Mouse (Mus musculus) skeletal muscle tissue, adult 2 months (tissue): ENCODE measurements around the gene Myrf.
A peak's percentile ranks its signal among the peaks of the same experiment; 100 is the strongest.

Source experiments
- DNase-seq: peaks from one replicate; pipeline ENCODE4 v3.0.0-alpha.2; 2012; ENCODE audit warnings: low read depth, low spot score

Gene Myrf

DNA sequence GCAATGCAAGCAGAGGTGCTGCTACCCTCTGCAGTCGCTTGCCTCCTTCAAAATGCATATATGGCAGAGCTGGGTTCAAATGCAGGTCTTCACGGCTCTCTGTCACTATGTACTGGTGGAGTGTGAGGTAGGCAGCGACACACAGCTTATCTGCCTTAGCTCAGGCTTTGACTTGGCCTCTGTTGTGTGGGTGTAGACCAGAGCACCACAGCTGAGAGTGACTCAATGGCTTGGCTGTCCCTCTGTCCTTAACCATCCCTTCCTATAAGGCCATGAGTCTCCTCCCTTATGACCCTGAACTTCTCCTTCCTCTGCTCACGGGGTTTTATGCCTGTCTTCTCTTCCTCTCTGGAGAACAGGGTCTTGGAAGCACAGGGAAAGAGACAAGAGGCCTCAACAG, 29.7 kb downstream of the Myrf start:
- no peak for DNase-seq

GRCm38 (mm10) chr19:10208851-10209250, 31.7 kb downstream of the Myrf start:
- no peak for DNase-seq

DNA sequence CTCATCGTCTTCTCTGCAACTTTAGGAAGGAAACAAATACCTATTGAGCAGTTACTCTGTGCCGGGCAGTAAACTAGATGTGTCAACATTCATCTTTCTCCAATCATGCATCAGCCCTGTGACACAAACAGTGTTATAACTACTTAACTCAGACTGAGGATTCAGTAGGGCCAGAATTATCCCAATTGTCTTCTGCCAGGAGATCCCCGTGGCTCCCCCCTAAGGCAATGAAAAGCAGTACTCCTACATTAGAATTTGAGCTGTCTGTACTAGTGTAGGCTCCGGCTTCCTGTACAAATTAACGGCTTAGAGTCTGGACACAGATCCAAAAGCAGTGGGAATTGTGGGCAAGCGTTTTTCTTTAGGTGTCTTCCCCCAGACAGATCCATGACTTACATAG, 35.5 kb downstream of the Myrf start:
- DNase-seq: no peak

DNA sequence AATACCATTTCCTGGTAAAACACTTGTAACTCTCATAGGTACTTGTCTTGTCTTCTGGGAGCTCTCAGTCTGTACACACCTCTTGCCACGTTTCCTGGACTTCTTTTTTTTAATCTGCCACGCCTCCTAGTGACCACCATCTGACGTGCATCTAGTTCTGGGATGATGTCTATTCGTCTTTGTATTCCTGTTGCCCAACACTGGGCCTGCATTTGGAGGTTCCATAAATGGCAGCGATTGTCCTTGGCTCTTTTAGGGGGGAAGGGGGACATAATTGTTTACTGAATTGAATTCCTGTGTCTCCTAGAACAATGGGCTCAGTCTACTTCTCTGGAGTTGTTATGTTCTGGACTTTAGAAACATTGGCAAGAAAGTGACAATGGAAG, 35.9 kb downstream of the Myrf start:
- no peak for DNase-seq

DNA sequence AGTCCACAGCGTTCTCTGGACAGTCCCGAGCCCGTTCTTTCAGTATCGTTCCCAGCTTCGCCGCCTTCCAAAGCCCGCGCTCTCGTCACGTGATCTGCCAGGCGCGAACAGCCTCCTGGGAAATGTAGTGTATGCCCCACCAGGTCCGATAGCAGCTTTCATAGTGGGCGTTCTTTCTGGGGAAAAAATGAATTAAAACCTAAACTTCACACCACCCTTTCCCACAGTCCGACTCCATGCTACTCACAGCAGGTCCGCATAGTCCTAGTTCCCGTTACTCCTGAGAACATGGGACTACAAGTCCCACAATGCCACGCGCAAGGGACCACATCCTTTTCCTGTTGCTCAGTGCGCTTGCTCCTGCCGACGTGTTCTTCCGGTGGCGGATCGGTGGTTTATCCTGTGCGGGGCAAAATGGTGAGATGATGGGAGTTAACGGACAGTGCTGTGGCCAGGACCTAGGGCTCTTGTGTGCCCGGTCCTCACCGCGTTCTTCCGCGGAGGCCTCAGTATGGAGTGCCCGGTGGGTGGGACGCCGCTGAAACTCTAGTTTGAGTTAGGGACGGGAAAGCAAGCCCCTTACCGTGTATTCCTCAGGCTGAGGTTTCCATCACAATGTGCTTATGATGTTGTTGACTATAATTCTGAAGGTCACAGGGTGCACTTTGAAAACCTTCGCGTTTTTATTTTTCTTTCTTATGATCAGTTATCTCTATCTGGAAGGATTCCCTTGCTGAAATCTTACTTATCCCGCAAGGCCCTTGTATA, 36.5 kb downstream of the Myrf start, which contains the start of the genes Tmem258 and Fen1:
Tmem258 (plus strand) TSS at position 167 of the 768 bp plus-strand sequence.
Fen1 (minus strand) TSS at position 322 of the 768 bp plus-strand sequence.
- DNase-seq: peak; percentile 87

- DNase-seq: no peak
These were observed 37.3 kb downstream of the Myrf start for GRCm38 (mm10) chr19:10203146-10203847.

- DNase-seq: peak; percentile 68
These were observed 41.8 kb downstream of the Myrf start for GRCm38 (mm10) chr19:10198723-10199122.

DNA sequence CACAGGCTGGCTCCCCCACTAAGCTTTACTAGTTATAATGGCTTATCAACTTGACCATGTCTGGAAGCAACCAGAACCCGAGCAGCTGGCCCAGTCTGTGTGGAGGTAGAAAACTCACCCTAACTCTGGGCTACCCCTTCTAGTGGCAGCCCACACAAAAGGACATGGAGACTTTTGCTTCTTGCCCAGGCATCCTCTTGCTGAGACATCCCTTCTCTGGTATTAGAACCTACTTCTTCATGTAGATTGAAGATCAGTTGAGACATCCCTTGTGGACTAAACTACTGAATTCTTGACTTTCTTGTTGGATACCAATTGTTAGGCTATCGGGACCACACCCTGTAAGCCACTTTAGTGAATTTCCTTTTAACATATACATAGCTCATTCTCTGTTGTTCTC, 42.3 kb downstream of the Myrf start:
- DNase-seq: no peak

- no peak for DNase-seq
These were observed 43.4 kb downstream of the Myrf start for GRCm38 (mm10) chr19:10197130-10197529.

GRCm38 (mm10) chr19:10195252-10195651, 45.3 kb downstream of the Myrf start:
- no peak for DNase-seq

GRCm38 (mm10) chr19:10194337-10194736, 46.2 kb downstream of the Myrf start:
- DNase-seq: no peak

- no peak for DNase-seq
These were observed 49.2 kb downstream of the Myrf start for GRCm38 (mm10) chr19:10191326-10191725.

- DNase-seq: no peak
These were observed 49.8 kb downstream of the Myrf start for GRCm38 (mm10) chr19:10190796-10191195.

DNA sequence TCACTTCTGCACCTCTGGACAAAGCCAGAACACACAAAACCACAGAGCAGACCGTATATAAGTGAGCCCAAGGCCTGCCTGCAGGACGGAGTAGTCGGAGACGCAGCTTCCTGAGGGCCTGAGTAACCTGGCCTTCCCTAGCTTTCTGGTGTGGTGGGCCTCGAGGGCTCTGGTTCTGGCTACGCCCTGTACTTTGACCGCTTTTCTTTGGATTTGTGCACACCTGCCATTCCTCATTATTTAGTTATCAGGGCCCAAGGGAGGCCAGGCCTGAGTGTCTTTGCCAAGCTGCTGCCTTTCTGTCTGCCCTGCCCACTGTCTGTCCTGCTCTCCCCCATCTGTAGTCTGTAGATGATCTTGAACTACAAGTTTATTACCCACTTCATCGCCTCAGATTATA, 50.6 kb downstream of the Myrf start:
- DNase-seq: no peak

DNA sequence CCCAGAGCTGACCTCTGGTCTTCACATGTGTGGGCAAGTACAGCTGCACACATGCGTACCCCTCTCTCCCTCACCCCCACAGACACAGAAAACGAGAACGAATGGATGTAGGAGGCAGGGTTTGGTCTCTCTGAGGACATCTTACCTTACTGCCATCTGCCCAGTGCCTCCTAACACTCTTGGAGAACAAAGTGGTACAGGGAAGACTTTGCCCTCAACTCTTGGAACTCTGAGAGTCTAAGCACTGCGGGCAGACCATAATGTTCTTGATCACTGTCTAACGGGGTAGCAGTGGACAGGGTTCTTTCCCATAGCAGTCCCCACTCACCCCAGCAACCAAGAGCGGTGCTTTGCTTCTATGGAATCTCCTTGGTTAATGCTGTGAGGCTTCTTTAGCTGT, 51.5 kb downstream of the Myrf start:
- no peak for DNase-seq

DNA sequence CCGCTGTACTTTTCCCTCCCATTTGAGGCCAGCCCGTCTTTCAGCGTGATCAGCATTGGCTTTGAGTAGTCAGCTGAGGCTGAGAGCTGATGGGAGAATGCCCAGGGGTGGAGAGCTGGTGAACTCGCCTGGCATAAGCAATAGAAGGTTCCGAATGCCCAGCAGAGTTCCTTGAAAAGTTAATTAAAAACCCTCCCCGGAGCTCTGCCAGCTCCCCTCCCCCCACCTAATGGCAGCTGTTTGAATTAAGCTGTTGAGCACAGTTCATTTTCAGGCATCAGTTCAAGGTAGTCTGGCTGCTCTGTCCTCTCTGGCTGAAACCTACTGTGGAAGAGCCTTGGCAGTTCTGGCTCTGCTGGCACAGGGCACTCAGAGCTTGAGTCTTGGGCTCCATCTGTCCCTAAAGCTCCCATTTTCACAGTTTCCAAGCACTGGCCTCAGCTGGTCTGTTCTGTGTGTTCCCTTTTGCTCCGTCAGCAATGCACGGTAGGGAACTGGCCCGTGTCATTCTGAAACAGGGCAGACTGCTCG, 52.2 kb downstream of the Myrf start:
- DNase-seq: peak; percentile 52

GRCm38 (mm10) chr19:10186569-10186968, 54.0 kb downstream of the Myrf start:
- DNase-seq: no peak

DNA sequence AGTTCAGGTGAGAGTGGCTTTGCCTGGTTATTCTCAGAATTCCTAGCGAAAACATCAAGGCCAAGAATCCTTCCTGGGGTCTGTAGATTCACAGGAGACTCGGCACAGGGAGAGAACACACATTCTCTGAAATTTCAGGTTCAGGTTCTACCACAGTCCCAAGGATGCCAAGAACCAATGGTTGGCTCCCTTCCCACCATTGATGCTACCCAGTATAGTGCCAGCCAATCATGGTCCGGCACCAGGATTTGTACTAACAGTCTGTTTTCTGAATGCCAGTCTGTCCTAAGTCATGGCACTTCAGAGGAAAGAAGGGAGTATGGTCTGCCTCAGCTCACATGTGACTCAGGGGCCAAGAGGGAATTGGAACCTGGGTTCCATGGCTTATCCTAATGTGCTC, 54.7 kb downstream of the Myrf start:
- no peak for DNase-seq

GRCm38 (mm10) chr19:10184096-10184495, 56.5 kb downstream of the Myrf start:
- peak; percentile 46 for DNase-seq

- peak; percentile 48 for DNase-seq
These were observed 57.1 kb downstream of the Myrf start for GRCm38 (mm10) chr19:10183299-10183983.

- DNase-seq: peak; percentile 84
These were observed 57.8 kb downstream of the Myrf start, which contains the start of gene Fads1 for GRCm38 (mm10) chr19:10182670-10183298. TSS of gene Fads1 (plus strand) at chr19:10182888.

DNA sequence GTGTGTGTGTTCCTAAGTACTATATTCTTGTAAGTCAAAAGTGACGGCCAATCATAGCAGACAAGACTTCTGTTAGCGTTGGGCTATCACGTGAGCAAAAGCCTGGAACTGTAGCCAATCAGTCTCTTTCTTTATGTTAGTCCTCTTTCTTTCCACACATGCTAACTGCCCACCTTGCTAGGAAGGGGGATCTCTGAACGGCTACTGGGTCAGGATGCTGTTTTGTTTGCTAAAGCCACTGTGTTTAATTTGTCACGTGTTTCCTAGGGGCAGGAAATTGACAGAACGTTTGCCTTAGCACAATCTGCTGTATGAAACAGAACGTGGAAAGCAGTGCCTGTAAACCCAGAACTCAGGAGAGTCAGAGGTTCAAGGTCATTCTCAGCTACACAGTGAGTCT, 58.4 kb downstream of the Myrf start:
- no peak for DNase-seq
